Mouse (Mus musculus) heart, postnatal 10 days (tissue): ENCODE results near the gene Capn5. TPM values are rescaled to one million over a fixed set of nuclear protein-coding genes. Genes with fewer than 3 reads are reported as not detected.

Experiments used
- DNase-seq, 2 experiments: peaks; one replicate each; pipeline ENCODE4 v3.0.0; 2021
- intact Hi-C: fragments of 180-260 bp; cut with DNase I; formaldehyde crosslinking; loops from one replicate; pipeline ENCODE4 v1.15.1; 2025
- total RNA-seq, 2 experiments: library from RNA; stranded (reverse); gene quantifications; 2 replicates each; pipeline ENCODE4 v1.2.3; 2021

The Capn5 gene
- total RNA-seq, 2 experiments from 2014 or later = 1.9 to 3.0 TPM

DNA sequence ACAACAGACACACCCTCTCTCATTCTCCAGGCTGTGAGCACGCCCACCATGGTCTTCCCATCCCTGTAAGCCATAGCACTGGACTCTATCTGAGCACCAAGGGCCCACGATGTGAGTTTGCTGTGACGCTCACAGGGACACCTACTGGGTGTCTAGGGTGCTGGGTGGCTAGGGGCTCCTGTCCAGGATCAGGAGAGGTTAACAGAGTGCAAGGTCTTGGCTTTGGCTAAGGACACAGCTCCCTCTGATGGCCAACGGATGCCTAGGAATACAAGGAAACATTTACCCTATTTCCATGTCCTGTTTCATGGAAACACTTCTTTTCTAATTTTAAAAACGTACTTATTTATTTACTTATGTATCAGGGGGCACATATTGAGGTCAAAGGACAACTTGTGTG, 27.5 kb downstream of the Capn5 start:
- intact Hi-C loops = no loop called here
- no peak for DNase-seq

- intact Hi-C loops = no loop called here
- no peak for DNase-seq
Observed at GRCm38 (mm10) chr7:98149802-98150201, 28.3 kb downstream of the Capn5 start.

DNA sequence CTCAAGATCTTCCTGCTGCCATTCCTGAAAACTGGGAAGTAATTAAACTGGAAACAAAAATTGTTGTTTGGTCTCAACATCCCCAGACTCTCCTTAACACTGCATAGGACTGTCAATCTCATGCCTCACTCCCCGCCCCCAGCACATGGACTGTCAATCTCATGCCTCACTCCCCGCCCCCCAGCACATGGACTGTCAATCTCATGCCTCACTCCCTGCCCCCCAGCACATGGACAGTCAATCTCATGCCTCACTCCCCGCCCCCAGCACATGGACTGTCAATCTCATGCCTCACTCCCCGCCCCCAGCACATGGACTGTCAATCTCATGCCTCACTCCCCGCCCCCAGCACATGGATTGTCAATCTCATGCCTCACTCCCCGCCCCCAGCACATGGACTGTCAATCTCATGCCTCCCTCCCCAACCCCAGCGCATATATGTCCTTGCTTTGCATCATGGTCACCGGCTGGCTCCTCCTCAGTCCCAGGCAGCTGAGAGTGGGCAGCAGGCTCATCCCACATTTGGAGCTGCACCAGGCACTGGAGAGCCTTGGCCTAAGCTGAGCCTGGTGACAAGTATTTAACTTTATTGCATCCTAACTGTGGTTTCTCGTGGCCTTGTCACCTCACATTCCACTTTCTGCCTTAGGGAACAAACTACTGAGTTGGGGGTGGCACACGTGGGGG, 29.2 kb downstream of the Capn5 start:
- DNase-seq = no peak
- intact Hi-C loops = no loop called here

- DNase-seq = peak; percentile 17 to 20
- intact Hi-C loops = no loop called here
Observed at GRCm38 (mm10) chr7:98147766-98148165, 30.3 kb downstream of the Capn5 start.

DNA sequence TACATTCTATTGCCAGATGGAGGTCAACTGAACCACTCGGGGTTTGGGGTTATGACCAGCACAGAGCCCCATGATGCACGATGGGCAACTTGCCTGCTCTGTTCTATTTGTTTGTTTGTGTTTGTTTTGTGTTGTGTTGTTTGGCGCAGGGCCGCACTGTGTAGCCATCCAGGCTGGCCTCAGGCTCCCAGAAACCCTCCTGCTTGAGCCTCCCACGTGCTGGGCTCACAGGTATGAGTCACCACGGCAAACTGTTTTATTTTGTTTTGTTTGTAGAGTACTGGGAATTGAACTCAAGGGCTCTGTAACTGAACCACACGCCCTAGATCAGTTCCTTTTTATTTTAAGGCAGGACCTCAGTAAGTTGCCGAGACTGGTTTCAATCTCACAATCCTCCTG, 31.6 kb downstream of the Capn5 start:
- DNase-seq = no peak
- intact Hi-C loops = no loop called here

DNA sequence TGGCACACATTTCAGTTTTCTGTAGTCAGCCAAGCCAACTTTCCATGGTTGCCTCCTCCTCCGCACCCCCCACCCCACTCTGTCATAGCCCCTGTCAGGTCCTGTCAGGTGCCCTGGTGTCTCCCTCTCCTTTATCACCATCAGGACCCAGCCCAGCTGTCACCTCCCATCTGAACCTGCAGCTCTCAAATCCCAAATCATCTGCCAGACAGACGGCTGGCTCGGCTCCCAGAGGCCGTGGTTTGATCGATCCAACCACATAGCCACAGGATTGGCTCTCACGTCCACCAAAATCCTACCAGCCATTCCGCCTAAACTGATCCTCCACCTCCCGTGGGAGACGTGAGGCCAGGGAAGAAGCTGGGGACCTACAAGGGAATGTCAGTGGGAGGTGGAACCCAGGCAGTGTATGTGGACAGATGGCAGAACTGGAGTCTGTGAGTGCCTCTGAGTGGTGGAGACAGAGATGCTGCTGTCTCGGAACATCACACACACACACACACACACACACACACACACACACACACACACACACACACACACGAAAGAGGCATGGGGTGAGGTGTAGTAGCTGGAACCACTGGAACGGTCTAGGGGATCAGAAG, 32.1 kb downstream of the Capn5 start:
- intact Hi-C loops = no loop called here
- DNase-seq = no peak

GRCm38 (mm10) chr7:98145402-98145801, 32.7 kb downstream of the Capn5 start, which contains the start of gene Omp:
Gene Omp, minus strand, starts transcription at chr7:98145502.
- no peak for DNase-seq
- intact Hi-C loops = no loop called here

DNA sequence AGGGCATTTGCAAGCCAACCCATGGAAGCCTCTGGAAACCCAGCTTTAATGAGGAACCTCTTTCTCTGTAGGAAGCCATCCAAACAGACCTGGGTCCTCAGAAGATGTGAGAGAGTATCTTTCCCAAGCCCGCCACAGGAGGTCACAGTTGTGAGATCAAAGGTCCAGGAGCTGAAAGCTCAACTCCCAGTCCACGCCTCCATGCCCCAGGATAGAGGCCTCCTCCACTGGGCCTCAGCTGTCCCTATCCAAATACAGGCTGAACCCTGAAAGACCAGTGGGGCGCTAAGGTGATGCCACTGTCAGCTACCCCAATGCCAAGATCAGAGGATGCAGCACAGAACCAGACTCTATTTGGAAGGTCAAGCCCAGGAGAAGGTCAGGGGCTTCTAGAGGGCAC, 35.4 kb downstream of the Capn5 start:
- intact Hi-C loops = no loop called here
- no peak for DNase-seq

GRCm38 (mm10) chr7:98142247-98142646, 35.8 kb downstream of the Capn5 start:
- DNase-seq = no peak
- intact Hi-C loops = no loop called here

DNA sequence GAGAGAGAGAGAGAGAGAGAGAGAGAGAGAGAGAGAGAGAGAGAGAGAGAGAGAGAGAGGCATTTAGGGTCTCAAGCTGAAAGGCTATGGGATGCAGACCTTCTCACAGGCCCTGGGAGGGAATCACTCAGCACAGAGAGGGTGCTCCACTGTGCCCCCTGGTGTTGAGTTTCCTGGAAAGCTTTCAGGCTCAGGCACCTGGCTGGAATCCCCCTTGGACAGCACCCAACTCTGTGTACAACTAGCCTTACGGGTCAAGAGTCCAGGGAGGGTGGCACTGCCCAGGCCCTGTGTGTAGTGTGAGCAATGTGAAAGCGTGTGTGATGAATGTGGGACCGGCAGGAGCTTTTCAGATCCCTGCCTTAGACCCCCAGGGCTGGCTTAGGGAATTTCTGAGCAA, 36.9 kb downstream of the Capn5 start:
- intact Hi-C loops = no loop called here
- peak; percentile 37 to 58 for DNase-seq

DNA sequence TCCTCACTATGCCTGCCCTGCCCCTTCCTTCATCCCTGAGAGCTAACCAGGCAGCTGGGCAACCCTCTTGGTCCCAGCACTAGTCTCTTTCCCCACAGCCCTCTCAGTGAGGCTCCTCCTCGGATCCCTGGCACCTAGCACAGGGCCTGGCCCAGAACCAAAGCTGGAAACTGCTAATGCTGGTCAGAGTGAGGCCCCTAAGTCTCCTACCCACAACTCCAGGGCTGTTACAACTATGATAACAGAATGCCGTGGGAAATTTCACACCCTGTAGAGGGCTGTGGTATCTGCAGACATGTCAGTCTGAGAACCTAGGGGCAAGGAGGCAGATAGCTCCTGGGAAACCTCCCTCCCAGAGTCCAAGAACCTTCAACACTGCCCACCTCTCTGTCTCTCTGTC, 37.5 kb downstream of the Capn5 start:
- intact Hi-C loops = no loop called here
- peak; percentile 39 to 46 for DNase-seq

- intact Hi-C loops = no loop called here
- no peak for DNase-seq
Observed at GRCm38 (mm10) chr7:98139216-98139615, 38.9 kb downstream of the Capn5 start.

DNA sequence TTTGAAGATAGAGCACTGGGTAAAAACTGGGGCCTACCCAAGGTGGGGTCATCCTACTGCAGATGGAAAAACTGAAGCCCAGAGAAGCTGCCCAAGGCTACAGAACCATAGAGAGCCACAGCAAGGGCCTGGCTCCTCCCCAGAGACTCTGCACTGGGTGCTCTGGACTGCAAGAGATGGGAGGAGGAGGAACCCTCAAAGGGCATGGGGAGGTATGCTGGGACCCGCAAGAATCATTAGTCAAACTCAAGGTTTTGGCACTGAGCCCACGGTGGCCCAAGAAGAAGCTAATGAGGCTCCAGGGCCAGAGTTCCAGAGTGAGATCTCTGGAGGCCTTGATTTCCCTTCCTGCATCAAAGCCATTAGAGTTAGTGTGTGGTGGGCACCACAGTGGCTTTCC, 40.1 kb downstream of the Capn5 start:
- intact Hi-C loops = no loop called here
- no peak for DNase-seq

- DNase-seq = no peak
- intact Hi-C loops = no loop called here
Observed at GRCm38 (mm10) chr7:98137583-98137982, 40.5 kb downstream of the Capn5 start.

- no peak for DNase-seq
- intact Hi-C loops = no loop called here
Observed at GRCm38 (mm10) chr7:98131751-98132150, 46.3 kb downstream of the Capn5 start.

GRCm38 (mm10) chr7:98125473-98125872, 52.6 kb downstream of the Capn5 start:
- intact Hi-C loops = loop anchor here (10.0 kb wide), 1 partner anchor 141 kb away; no protein-coding TSS in a partner anchor
- peak in 1 of 2 experiments; percentile 42 for DNase-seq

DNA sequence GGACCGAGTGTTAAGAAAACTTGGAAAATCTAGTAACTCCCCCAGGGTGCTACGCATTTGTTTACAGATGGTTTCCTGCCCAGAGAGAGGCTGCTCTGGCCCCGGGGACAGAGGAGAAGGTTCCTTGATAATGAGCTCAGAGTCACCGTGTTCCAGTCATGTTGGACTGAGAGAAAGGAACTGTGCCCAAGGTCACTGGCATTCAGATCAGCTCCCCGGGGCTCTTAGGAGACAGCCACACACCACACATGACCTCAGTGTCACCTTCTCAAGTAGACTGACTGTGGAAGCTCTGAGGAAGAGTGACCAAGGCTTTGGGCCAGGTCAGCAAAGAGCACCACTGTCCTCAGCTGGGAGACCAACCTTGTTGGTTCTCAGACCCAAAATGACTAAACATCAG, 53.4 kb downstream of the Capn5 start:
- DNase-seq = no peak
- intact Hi-C loops = loop anchor here (5.0 to 10.0 kb wide), 2 partner anchors 140 to 377 kb away; no protein-coding TSS in a partner anchor

GRCm38 (mm10) chr7:98121673-98122072, 56.4 kb downstream of the Capn5 start:
- intact Hi-C loops = loop anchor here (5.0 to 10.0 kb wide), 2 partner anchors 137 to 374 kb away; no protein-coding TSS in a partner anchor

GRCm38 (mm10) chr7:98121241-98121640, 56.8 kb downstream of the Capn5 start:
- intact Hi-C loops = loop anchor here (5.0 to 10.0 kb wide), 2 partner anchors 136 to 374 kb away; no protein-coding TSS in a partner anchor
- no peak for DNase-seq

More at GRCm38 (mm10) chr7:98121673-98122072, 56.4 kb downstream of the Capn5 start:
- DNase-seq = peak; percentile 6 to 30

- peak; percentile 69 to 80 for DNase-seq
- intact Hi-C loops = loop anchor here (1.0 to 10.0 kb wide), 4 partner anchors 17 to 373 kb away; no protein-coding TSS in a partner anchor
Observed at GRCm38 (mm10) chr7:98120325-98120724, 57.7 kb downstream of the Capn5 start.

- DNase-seq = no peak
- intact Hi-C loops = loop anchor here (1.0 to 10.0 kb wide), 4 partner anchors 17 to 373 kb away; no protein-coding TSS in a partner anchor
Observed at GRCm38 (mm10) chr7:98119961-98120232, 58.2 kb downstream of the Capn5 start.
